Mouse (Mus musculus): ENCODE measurements around the gene Gm20890. TPM values are rescaled to one million over a fixed set of nuclear protein-coding genes. Genes with fewer than 3 reads are reported as not detected.
"Not testable (repeated sequence)": the region's sequence is repeated elsewhere in the genome, so short reads cannot be mapped to it uniquely, and the experiment has no call there.

The Gm20890 gene
- total RNA-seq (2021) = not detected
- long read RNA-seq, experiment 1 = 0 reads
- long read RNA-seq, experiment 2 = 0 reads

- DNase-seq = not testable (repeated sequence)
These were observed at the start of gene Gm20890 for GRCm38 (mm10) chrY:26776699-26777098. Gene Gm20890, minus strand, starts transcription at chrY:26776799.
